Mouse (Mus musculus) R1 (cell line): ENCODE measurements at regions not wholly inside any gene's neighbourhood (a gene's known extent, or its start where the extent isn't known, plus 50 kb on each side); places are given as distances from the start of the nearest gene placed in this dataset.

Experiments
- DNase-seq: peaks from one replicate; pipeline ENCODE4 v3.0.0-alpha.2; 2018; ENCODE audit warnings: low read depth, low spot score

- DNase-seq, result no peak
These were observed 336.2 kb upstream of the Zfp637 start for GRCm38 (mm10) chr6:117504771-117505170.

- no peak for DNase-seq
These were observed 335.5 kb upstream of the Zfp637 start for GRCm38 (mm10) chr6:117505431-117505830.

- DNase-seq, result no peak
These were observed 334.4 kb upstream of the Zfp637 start for GRCm38 (mm10) chr6:117506619-117507018.

- DNase-seq, result no peak
These were observed 332.1 kb upstream of the Zfp637 start for GRCm38 (mm10) chr6:117508860-117509259.

- DNase-seq, result no peak
These were observed 331.0 kb upstream of the Zfp637 start for GRCm38 (mm10) chr6:117510026-117510425.

- no peak for DNase-seq
These were observed 326.1 kb upstream of the Zfp637 start for GRCm38 (mm10) chr6:117514831-117515230.

- DNase-seq, result no peak
These were observed 324.1 kb upstream of the Zfp637 start for GRCm38 (mm10) chr6:117516906-117517305.

- no peak for DNase-seq
These were observed 322.0 kb upstream of the Zfp637 start for GRCm38 (mm10) chr6:117518939-117519338.

GRCm38 (mm10) chr6:117519466-117519865, 321.5 kb upstream of the Zfp637 start:
- no peak for DNase-seq

GRCm38 (mm10) chr6:117526161-117526935, 314.6 kb upstream of the Zfp637 start:
- no peak for DNase-seq

GRCm38 (mm10) chr6:117527526-117527925, 313.5 kb upstream of the Zfp637 start:
- no peak for DNase-seq

GRCm38 (mm10) chr6:117534149-117534548, 306.8 kb upstream of the Zfp637 start:
- DNase-seq, result peak; percentile 8

GRCm38 (mm10) chr6:117534991-117535390, 306.0 kb upstream of the Zfp637 start:
- no peak for DNase-seq

GRCm38 (mm10) chr6:117536084-117536483, 304.9 kb upstream of the Zfp637 start:
- no peak for DNase-seq

GRCm38 (mm10) chr6:117542431-117542830, 298.5 kb upstream of the Zfp637 start:
- no peak for DNase-seq

GRCm38 (mm10) chr6:117544276-117545196, 296.4 kb upstream of the Zfp637 start:
- no peak for DNase-seq

- DNase-seq, result no peak
These were observed 290.1 kb upstream of the Zfp637 start for GRCm38 (mm10) chr6:117550930-117551329.

GRCm38 (mm10) chr6:117552006-117552667, 288.8 kb upstream of the Zfp637 start:
- peak; percentile 30 for DNase-seq

- no peak for DNase-seq
These were observed 277.8 kb upstream of the Zfp637 start for GRCm38 (mm10) chr6:117563159-117563558.

- no peak for DNase-seq
These were observed 277.3 kb upstream of the Zfp637 start for GRCm38 (mm10) chr6:117563704-117564103.

GRCm38 (mm10) chr6:117566786-117567185, 274.2 kb upstream of the Zfp637 start:
- no peak for DNase-seq

- no peak for DNase-seq
These were observed 273.3 kb upstream of the Zfp637 start for GRCm38 (mm10) chr6:117567691-117568090.
